Mouse (Mus musculus) CH12.LX (cell line): Measurements from ENCODE around the gene Cuedc1. TPM values are rescaled to one million over a fixed set of nuclear protein-coding genes. Genes with fewer than 3 reads are reported as not detected.

Experiments used
- DNase-seq: peaks from one replicate; pipeline ENCODE4 v3.0.0-alpha.2; 2013; ENCODE audit errors: extremely low read depth
- H3K27ac ChIP-seq: 2 replicates; pipeline ENCODE4 v1.5.1; 2012; ENCODE audit warnings: low read depth, mild to moderate bottlenecking, control low read depth, moderate library complexity; ENCODE audit not compliant: insufficient read depth
- H3K27me3 ChIP-seq: replicated peaks from 2 replicates; pipeline ENCODE3; 2012; ENCODE audit warnings: inconsistent platforms
- H3K36me3 ChIP-seq, 2 experiments: replicated peaks in 1 of 2; 2 replicates each; pipeline versions ENCODE3 to v1.6.1; 2012; ENCODE audit warnings: inconsistent platforms in 1 of 2, low read length in 1 of 2, mild to moderate bottlenecking in 1 of 2, mixed read lengths in 1 of 2, moderate library complexity in 1 of 2; ENCODE audit not compliant: control insufficient read depth in 1 of 2, insufficient read depth in 1 of 2
- H3K4me1 ChIP-seq, 2 experiments: 2 replicates each; pipeline ENCODE4 v1.6.1; 2012; ENCODE audit warnings: inconsistent platforms in 1 of 2, moderate library complexity in 1 of 2; ENCODE audit not compliant: insufficient read depth in 2 of 2, control insufficient read depth in 1 of 2
- H3K4me2 ChIP-seq: 2 replicates; pipeline ENCODE4 v1.6.1; 2012; ENCODE audit warnings: low read depth, mild to moderate bottlenecking, control low read depth; ENCODE audit not compliant: poor library complexity, insufficient read depth, severe bottlenecking
- H3K4me3 ChIP-seq, 3 experiments: fragments of 150-350 bp in 1 of 3; sonication (generic) in 1 of 3; replicated peaks in 1 of 3; 2 replicates each; pipeline versions ENCODE3 to v1.5.1; 2011 to 2012; ENCODE audit warnings: low read depth in 2 of 3, low read length in 2 of 3, mild to moderate bottlenecking in 2 of 3, moderate library complexity in 2 of 3, control low read depth in 1 of 3, improper control_type of control experiment in 1 of 3, inconsistent platforms in 1 of 3, mixed read lengths in 1 of 3; ENCODE audit not compliant: poor library complexity in 1 of 3
- H3K79me2 ChIP-seq: replicated peaks from 2 replicates; pipeline ENCODE4 v1.6.1; 2012; ENCODE audit warnings: mild to moderate bottlenecking, moderate library complexity; ENCODE audit not compliant: control insufficient read depth, poor library complexity, insufficient read depth, severe bottlenecking; ENCODE audit errors: extremely low read depth
- H3K9ac ChIP-seq: 2 replicates; pipeline ENCODE4 v1.6.1; 2012; ENCODE audit warnings: low read depth, mild to moderate bottlenecking, control low read depth, moderate library complexity; ENCODE audit not compliant: insufficient read depth
- H3K9me3 ChIP-seq: replicated peaks from 2 replicates; pipeline ENCODE3; 2012; ENCODE audit warnings: low read length, inconsistent platforms, mixed read lengths
- BHLHE40 ChIP-seq: IDR thresholded peaks from 2 replicates; pipeline ENCODE4 v1.6.1; 2011; ENCODE audit warnings: mild to moderate bottlenecking, low read depth, low read length, improper control_type of control experiment
- CHD1 ChIP-seq: IDR thresholded peaks from 2 replicates; pipeline ENCODE4 v1.6.1; 2012; ENCODE audit warnings: low read depth, low read length, improper control_type of control experiment, inconsistent platforms
- CHD2 ChIP-seq: IDR thresholded peaks from 2 replicates; pipeline ENCODE4 v1.6.1; 2011; ENCODE audit warnings: low read length, improper control_type of control experiment
- E2F4 ChIP-seq: IDR thresholded peaks from 2 replicates; pipeline ENCODE4 v1.6.1; 2011; ENCODE audit warnings: low read depth, low read length, improper control_type of control experiment; ENCODE audit not compliant: insufficient replicate concordance
- JUND ChIP-seq: conservative IDR thresholded peaks from 2 replicates; pipeline ENCODE4 v1.6.1; 2011; ENCODE audit warnings: low read depth, low read length, improper control_type of control experiment
- KAT2A ChIP-seq: IDR thresholded peaks from 2 replicates; pipeline ENCODE4 v1.6.1; 2012; ENCODE audit warnings: low read length, improper control_type of control experiment, inconsistent platforms; ENCODE audit not compliant: insufficient replicate concordance
- MAZ ChIP-seq: IDR thresholded peaks from 2 replicates; pipeline ENCODE4 v1.6.1; 2012; ENCODE audit warnings: low read depth, mild to moderate bottlenecking, inconsistent platforms, low read length, improper control_type of control experiment, moderate library complexity
- MEF2A ChIP-seq: IDR thresholded peaks from 2 replicates; pipeline ENCODE4 v1.6.1; 2014; ENCODE audit warnings: low read depth, mild to moderate bottlenecking, inconsistent platforms, low read length, improper control_type of control experiment, borderline replicate concordance
- NELFE ChIP-seq: IDR thresholded peaks from 2 replicates; pipeline ENCODE4 v1.6.1; 2011; ENCODE audit warnings: low read depth, low read length, improper control_type of control experiment
- NRF1 ChIP-seq: IDR thresholded peaks from 2 replicates; pipeline ENCODE4 v1.6.1; 2014; ENCODE audit warnings: low read depth, mild to moderate bottlenecking, inconsistent platforms, low read length, improper control_type of control experiment, moderate library complexity
- POLR2A ChIP-seq: IDR thresholded peaks from 2 replicates; pipeline ENCODE4 v1.6.1; 2011; ENCODE audit warnings: low read depth, mild to moderate bottlenecking, improper control_type of control experiment, low read length
- RAD21 ChIP-seq: IDR thresholded peaks from 2 replicates; pipeline ENCODE4 v1.6.1; 2011; ENCODE audit warnings: low read depth, mild to moderate bottlenecking, low read length, improper control_type of control experiment, moderate library complexity
- RCOR1 ChIP-seq: conservative IDR thresholded peaks from 2 replicates; pipeline ENCODE4 v1.6.1; 2012; ENCODE audit warnings: low read depth, mild to moderate bottlenecking, inconsistent platforms, low read length, improper control_type of control experiment
- SIN3A ChIP-seq: IDR thresholded peaks from 2 replicates; pipeline ENCODE4 v1.6.1; 2012; ENCODE audit warnings: low read length, improper control_type of control experiment, inconsistent platforms
- TBP ChIP-seq: conservative IDR thresholded peaks from 2 replicates; pipeline ENCODE4 v1.6.1; 2011; ENCODE audit warnings: low read depth, low read length, improper control_type of control experiment
- TCF12 ChIP-seq: IDR thresholded peaks from 2 replicates; pipeline ENCODE4 v1.6.1; 2014; ENCODE audit warnings: low read depth, mild to moderate bottlenecking, inconsistent platforms, low read length, improper control_type of control experiment
- UBTF ChIP-seq: IDR thresholded peaks from 2 replicates; pipeline ENCODE4 v1.6.1; 2012; ENCODE audit warnings: low read depth, mild to moderate bottlenecking, inconsistent platforms, low read length, improper control_type of control experiment, moderate library complexity
- USF1 ChIP-seq: IDR thresholded peaks from 2 replicates; pipeline ENCODE4 v1.6.1; 2014; ENCODE audit warnings: low read depth, mild to moderate bottlenecking, inconsistent platforms, low read length, improper control_type of control experiment
- USF2 ChIP-seq: conservative IDR thresholded peaks from 2 replicates; pipeline ENCODE4 v1.6.1; 2011; ENCODE audit warnings: low read depth, low read length, improper control_type of control experiment
- ZC3H11A ChIP-seq: IDR thresholded peaks from 2 replicates; pipeline ENCODE4 v1.6.1; 2012; ENCODE audit warnings: low read depth, mild to moderate bottlenecking, inconsistent platforms, low read length, improper control_type of control experiment
- ZKSCAN1 ChIP-seq: IDR thresholded peaks from 2 replicates; pipeline ENCODE4 v1.6.1; 2012; ENCODE audit warnings: low read depth, inconsistent platforms, low read length, improper control_type of control experiment, borderline replicate concordance
- ZMIZ1 ChIP-seq: IDR thresholded peaks from 2 replicates; pipeline ENCODE4 v1.6.1; 2012; ENCODE audit warnings: low read depth, mild to moderate bottlenecking, inconsistent platforms, low read length, improper control_type of control experiment
- dilution Hi-C: fragments of 300-500 bp; cut with MboI; formaldehyde crosslinking; loops from 2 replicates; pipeline ENCODE4 v1.14.3; 2020; ENCODE audit warnings: low sequenced_read_pairs; ENCODE audit not compliant: extremely low pct_unique_long_range_greater_than_20kb, extremely low pct_ligation_motif_present
- in situ Hi-C: fragments of 300-500 bp; cut with MboI; formaldehyde crosslinking; loops from 3 replicates; pipeline ENCODE4 v1.14.3; 2019; ENCODE audit warnings: low sequenced_read_pairs, low pct_ligation_motif_present, low pct_unique_long_range_greater_than_20kb, mixed read lengths
- polyA plus RNA-seq: library from polyadenylated mRNA; unstranded; fragments of >175 nt; gene quantifications from 2 replicates; pipeline ENCODE4 v1.2.1, GENCODE M21; 2012; ENCODE audit warnings: low read depth; ENCODE audit not compliant: insufficient read length
- total RNA-seq, 2 experiments: library from RNA; depleted of rRNA; stranded (reverse); fragments of 300-350 nt in 1 of 2; fragments of >200 nt in 1 of 2; gene quantifications; 2 replicates each; pipeline ENCODE4 v1.2.3; 2012 to 2014

Cuedc1 gene
- total and polyA plus RNA-seq, 3 experiments, result 0.20 to 0.51 (median 0.47) TPM

- no peaks in the 10 kb centered on the region for H3K79me2 ChIP-seq
- peaks cover 0 to 11% of the 10 kb centered on the region in 2 experiments; a peak in 2 of 4 replicates for H3K4me1 ChIP-seq
- no peak for DNase-seq
- no peak overlapping the region for H3K9ac ChIP-seq
- no peak overlapping the region for H3K4me2 ChIP-seq
- dilution Hi-C loops (no loop called here), in situ Hi-C loops (no loop called here)
- no peak overlapping the region for H3K27ac ChIP-seq
- H3K27me3 ChIP-seq, result peaks cover 64% of the 10 kb centered on the region
- H3K4me3 ChIP-seq, result no peak overlapping the region
- H3K36me3 ChIP-seq, result no peaks in the 10 kb centered on the region
- no peaks in the 10 kb centered on the region for H3K9me3 ChIP-seq
- TF ChIP-seq CHD2 (no peak), POLR2A (no peak), UBTF (no peak), USF1 (no peak), MEF2A (no peak), CHD1 (no peak), JUND (no peak), NELFE (no peak), BHLHE40 (no peak), RCOR1 (no peak), ZKSCAN1 (no peak), TBP (no peak), ZC3H11A (no peak), KAT2A (no peak), E2F4 (no peak), USF2 (no peak), SIN3A (no peak), RAD21 (no peak), ZMIZ1 (no peak)
Measured at GRCm38 (mm10) chr11:88159389-88159788, 61.5 kb downstream of the Cuedc1 start.

- H3K79me2 ChIP-seq, result no peaks in the 10 kb centered on the region
- in situ Hi-C loops, result no loop called here
- H3K9ac ChIP-seq, result no peak overlapping the region
- no peak overlapping the region for H3K27ac ChIP-seq
- no peak overlapping the region for H3K4me3 ChIP-seq
- no peak for TF ChIP-seq NRF1
- TF ChIP-seq TCF12, result no peak
- TF ChIP-seq CHD2, result no peak
- TF ChIP-seq USF2, result no peak
- TF ChIP-seq MAZ, result no peak
- TF ChIP-seq, all 38 proteins: peak for 0
- H3K36me3 ChIP-seq, result no peaks in the 10 kb centered on the region
- no peaks in the 10 kb centered on the region for H3K9me3 ChIP-seq
- no peak overlapping the region for H3K4me2 ChIP-seq
- dilution Hi-C loops, result no loop called here
- no peak for DNase-seq
- H3K4me1 ChIP-seq, result peaks cover 0 to 16% of the 10 kb centered on the region in 2 experiments; a peak in 2 of 4 replicates
- peaks cover 62% of the 10 kb centered on the region for H3K27me3 ChIP-seq
Measured at GRCm38 (mm10) chr11:88160316-88160715, 62.5 kb downstream of the Cuedc1 start.
